Mouse (Mus musculus) G1E (cell line): Measurements from ENCODE around the gene Cpb1.

Experiments used
- CTCF ChIP-seq: IDR thresholded peaks from 2 replicates; pipeline ENCODE4 v1.5.1; 2012; ENCODE audit warnings: low read depth, low read length, inconsistent platforms, mixed read lengths
- POLR2AphosphoS5 ChIP-seq: IDR thresholded peaks from 2 replicates; pipeline ENCODE4 v1.6.1; 2012; ENCODE audit warnings: low read depth, low read length, inconsistent platforms; ENCODE audit not compliant: insufficient replicate concordance
- TAL1 ChIP-seq: conservative IDR thresholded peaks from 2 replicates; pipeline ENCODE4 v1.6.1; 2012; ENCODE audit warnings: low read depth, low read length, inconsistent platforms, mixed read lengths

DNA sequence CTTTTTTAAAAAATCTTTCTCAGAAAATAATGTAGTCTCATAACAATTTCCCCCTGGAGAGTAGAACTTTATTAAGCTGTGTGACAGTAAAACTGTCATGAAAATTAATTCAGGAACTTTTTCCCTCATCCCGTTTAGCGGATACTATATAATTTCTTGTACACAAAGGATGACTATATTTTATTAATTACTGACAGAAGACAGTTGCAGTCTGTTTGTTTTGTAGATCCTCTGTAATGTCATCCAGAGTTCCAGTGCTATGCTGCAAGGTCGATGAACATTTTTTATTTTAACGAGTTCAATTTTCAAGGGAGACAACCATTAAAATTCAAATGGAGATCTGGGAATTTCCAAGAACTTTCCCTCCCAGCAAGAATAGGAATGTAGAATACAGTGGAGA is 33.6 kb upstream of the Cpb1 start:
- TF ChIP-seq TAL1 (no peak), CTCF (no peak), POLR2AphosphoS5 (no peak)
